Mouse (Mus musculus) granulocyte monocyte progenitor cell, adult 5-6 weeks (primary cell): ENCODE data around the gene Mfsd4b2. TPM values are rescaled to one million over a fixed set of nuclear protein-coding genes. Genes with fewer than 3 reads are reported as not detected.
"Not testable (repeated sequence)": the region's sequence is repeated elsewhere in the genome, so short reads cannot be mapped to it uniquely, and the experiment has no call there.

Experiments
- ATAC-seq: replicated peaks from 2 replicates; pipeline ENCODE4 v1.8.0; 2016; ENCODE audit warnings: mild to moderate bottlenecking, moderate TSS enrichment, inconsistent platforms; ENCODE audit not compliant: poor library complexity, severe bottlenecking
- total RNA-seq, 2 experiments: library from RNA; stranded (forward) in 1 of 2; stranded (reverse) in 1 of 2; fragments of 200-712, 200-1000 nt in 1 of 2; fragments of >200 nt in 1 of 2; fragmentation: Nextera tagmentation in 1 of 2; gene quantifications; 2 replicates each; pipeline ENCODE4 v1.2.3; 2014 to 2017

Gene Mfsd4b2
- not detected in 2 replicates for total RNA-seq (2014; fragmentation: Nextera tagmentation)
- total RNA-seq (2017): not detected in 2 replicates

GRCm38 (mm10) chr10:39926616-39927139 is at the start of gene Mfsd4b2:
TSS of gene Mfsd4b2 (minus strand) at chr10:39926923.
- ATAC-seq: peak; percentile 53

- no peak for ATAC-seq
Measured at GRCm38 (mm10) chr10:39975771-39976170, 49.0 kb upstream of the Mfsd4b2 start.

GRCm38 (mm10) chr10:39974982-39975381 is 48.3 kb upstream of the Mfsd4b2 start:
- ATAC-seq: no peak

GRCm38 (mm10) chr10:39967512-39967911 is 40.8 kb upstream of the Mfsd4b2 start:
- no peak for ATAC-seq

- no peak for ATAC-seq
Measured at GRCm38 (mm10) chr10:39961906-39962305, 35.2 kb upstream of the Mfsd4b2 start.

- no peak for ATAC-seq
Measured at GRCm38 (mm10) chr10:39960441-39960822, 33.7 kb upstream of the Mfsd4b2 start.

- ATAC-seq: peak; percentile 95
Measured at GRCm38 (mm10) chr10:39959761-39960440, 33.2 kb upstream of the Mfsd4b2 start, which contains the start of gene Mfsd4b3. TSS of gene Mfsd4b3 (minus strand) at chr10:39960153.

GRCm38 (mm10) chr10:39958266-39958665 is 31.5 kb upstream of the Mfsd4b2 start:
- ATAC-seq: no peak

- no peak for ATAC-seq
Measured at GRCm38 (mm10) chr10:39956340-39956878, 29.7 kb upstream of the Mfsd4b2 start.

GRCm38 (mm10) chr10:39955163-39955562 is 28.4 kb upstream of the Mfsd4b2 start:
- ATAC-seq: no peak

GRCm38 (mm10) chr10:39949377-39949954 is 22.7 kb upstream of the Mfsd4b2 start:
- ATAC-seq: no peak

GRCm38 (mm10) chr10:39947195-39947594 is 20.5 kb upstream of the Mfsd4b2 start:
- not testable (repeated sequence) for ATAC-seq

- ATAC-seq: peak; percentile 98
Measured at GRCm38 (mm10) chr10:39936553-39936952, 9.8 kb upstream of the Mfsd4b2 start.

- ATAC-seq: not testable (repeated sequence)
Measured at GRCm38 (mm10) chr10:39924556-39924955, 2.2 kb downstream of the Mfsd4b2 start.

GRCm38 (mm10) chr10:39912616-39913015 is 14.1 kb downstream of the Mfsd4b2 start:
- ATAC-seq: no peak

GRCm38 (mm10) chr10:39908768-39909441 is 17.8 kb downstream of the Mfsd4b2 start:
- peak; percentile 55 for ATAC-seq

GRCm38 (mm10) chr10:39906799-39907658 is 19.7 kb downstream of the Mfsd4b2 start:
- no peak for ATAC-seq

GRCm38 (mm10) chr10:39904191-39904590 is 22.5 kb downstream of the Mfsd4b2 start:
- ATAC-seq: no peak

GRCm38 (mm10) chr10:39898874-39899371 is 27.8 kb downstream of the Mfsd4b2 start, which contains the start of gene Mfsd4b4:
TSS of gene Mfsd4b4 (minus strand) at chr10:39899238.
- peak; percentile 89 for ATAC-seq

GRCm38 (mm10) chr10:39896503-39896902 is 30.2 kb downstream of the Mfsd4b2 start:
- no peak for ATAC-seq
